Mouse (Mus musculus) liver (tissue): ENCODE data around the gene Hoxa11.

Experiments
- DNase-seq: peaks from one replicate; pipeline ENCODE4 v3.0.0-alpha.2; 2020; ENCODE audit warnings: mixed read lengths

Hoxa11 gene

DNA sequence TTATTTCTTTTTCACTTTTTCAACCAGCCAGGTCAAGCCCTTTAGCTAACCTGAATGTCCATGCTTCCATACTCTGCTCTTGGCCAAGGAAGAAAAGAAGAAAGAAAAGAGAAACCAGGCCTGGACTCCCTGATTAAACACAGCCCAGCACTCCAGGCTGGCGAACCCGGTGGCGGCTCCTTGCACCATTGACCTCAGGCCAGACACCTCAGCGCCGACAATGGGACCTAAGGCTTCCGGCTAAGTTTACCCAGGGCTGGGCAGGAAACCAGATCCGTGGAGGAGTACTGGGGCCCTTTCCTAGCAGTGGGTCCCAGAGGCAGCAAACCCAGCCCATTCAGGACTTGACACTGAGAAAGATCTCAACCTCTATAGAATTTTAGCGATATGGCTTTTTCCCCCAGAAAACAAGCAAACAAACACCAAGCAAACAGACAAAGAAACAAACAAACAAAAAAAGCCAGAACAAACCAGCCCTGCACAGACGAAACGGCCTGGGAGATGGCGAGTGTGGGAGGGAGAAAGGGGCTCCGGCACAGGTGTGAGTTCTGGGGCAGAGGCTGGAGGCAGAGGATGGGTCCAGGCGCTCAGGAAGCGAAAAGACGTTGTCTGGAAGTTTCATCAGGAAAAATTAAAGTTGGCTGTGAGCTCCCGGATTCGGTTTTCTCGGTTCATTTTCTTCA is 13.6 kb downstream of the Hoxa11 start:
- DNase-seq = no peak

DNA sequence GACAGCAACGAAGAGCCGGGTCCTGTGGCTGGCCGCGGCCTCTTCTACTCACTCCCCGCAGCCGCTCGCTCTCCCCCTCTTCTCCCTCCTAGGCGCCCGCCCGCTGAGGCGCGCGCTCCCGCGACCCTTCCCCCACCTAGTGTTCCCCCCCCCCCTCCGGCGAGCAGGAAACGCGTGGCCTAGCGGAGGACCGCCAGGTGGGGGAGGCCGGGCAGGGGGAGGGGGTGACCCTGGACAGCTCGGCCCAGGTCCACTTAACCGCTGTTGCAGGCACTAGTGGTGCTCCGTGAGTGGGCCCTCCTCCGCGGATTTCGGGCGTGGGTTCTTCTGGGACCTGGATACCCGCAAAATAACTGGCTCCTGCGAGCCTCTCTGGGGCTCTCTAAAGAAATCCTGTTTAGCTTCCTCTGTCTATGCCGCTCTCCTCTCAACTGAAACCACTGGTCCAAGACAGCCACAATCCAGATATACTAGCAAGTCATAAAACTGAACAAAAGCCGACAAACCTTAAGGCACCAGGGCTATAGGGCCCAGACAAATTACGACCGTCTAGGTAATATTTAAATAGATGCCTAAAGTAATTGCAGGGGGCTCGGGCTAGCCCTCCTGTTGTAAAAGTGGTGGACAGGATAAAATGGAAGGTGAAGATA is 15.0 kb downstream of the Hoxa11 start, which contains the start of gene Hoxa9:
Gene Hoxa9 (minus strand): TSS at position 574 of the 650 bp plus-strand sequence.
- no peak for DNase-seq

DNA sequence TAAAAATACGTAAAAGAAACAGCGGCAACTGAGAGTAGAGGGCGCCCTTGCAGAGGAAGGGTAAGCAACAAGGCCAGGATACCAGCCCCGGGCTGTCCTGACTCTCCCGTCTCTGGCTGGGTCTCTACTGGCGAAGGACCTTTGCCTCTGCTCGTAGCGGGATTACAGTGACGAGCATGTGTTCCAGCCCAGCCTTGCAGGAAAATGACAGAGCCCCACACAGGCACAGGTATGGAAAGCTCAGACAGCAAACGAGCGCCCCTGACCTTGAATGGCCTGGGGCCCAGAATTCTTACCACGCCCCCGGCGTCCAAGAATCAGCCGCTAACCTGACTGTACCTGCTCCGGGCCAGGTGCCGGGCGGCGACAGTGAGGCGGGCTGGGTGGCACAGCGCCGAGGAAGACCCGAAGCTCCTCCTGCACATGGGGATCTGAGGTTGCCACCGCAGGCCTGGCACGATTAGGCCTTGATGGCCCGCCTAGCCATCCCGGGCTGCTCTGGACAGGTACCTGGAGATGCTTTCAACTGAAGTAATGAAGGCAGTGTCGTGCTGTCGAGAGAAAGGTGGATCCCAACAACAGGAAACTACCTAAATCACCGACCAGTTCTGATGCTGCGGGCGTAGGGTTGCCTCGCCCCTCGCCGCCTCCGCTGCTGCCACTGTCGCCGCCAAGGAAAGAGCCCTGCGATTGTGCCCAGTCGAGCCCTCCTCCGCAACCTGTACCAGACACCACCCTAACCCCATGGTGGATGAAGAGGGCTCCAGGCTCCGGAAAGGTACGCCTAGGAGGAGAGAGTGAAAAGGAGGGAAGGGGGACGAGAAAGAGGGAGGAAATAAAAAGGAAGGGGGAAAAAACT is 15.8 kb downstream of the Hoxa11 start:
- no peak for DNase-seq

DNA sequence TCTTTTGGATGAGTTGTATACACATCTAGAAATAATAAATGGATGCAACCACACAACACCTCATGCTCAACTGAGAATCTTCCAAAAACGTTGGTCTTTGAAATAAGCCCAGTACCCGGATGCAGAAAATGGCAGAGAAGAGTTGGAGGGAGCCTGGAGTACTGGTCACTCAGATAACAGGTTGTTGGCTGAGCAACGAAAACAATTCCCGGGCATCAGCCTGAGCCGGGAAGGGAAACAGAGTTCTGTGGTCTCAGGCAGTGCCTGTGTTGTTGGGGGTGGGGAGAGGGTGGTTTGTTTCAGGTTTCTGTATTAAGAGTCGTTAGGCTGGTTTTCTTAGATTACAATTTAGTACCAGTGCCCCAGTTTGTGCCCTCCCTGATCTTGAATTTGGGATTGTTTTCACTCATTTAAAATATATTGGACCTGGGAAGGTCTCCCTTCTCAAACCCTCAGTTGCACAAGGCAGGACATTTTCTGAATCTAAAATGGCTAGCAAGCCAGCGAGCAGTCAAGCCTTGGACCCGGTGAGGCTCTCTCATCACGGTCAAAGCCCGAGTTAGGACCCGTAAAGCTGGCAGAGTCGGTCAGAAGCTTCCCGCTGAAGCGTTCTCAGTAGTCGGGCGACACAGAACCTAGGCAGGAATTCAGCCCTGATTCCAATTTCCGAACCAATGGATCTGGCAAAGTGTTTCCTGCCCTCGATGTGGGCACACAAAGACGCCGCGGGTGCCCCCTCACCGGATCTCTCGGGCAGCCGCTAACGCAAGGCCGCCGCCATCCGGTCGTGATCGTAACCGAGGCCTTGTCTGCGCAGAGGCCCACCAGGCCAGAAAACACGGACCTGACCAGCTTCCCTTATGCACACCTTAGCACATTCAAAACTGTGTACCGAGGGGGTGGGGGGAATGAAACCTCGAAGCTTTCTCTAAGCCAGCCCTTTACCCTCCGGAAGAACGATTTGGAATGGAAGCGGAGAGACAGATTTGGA is 16.8 kb downstream of the Hoxa11 start:
- DNase-seq = no peak

DNA sequence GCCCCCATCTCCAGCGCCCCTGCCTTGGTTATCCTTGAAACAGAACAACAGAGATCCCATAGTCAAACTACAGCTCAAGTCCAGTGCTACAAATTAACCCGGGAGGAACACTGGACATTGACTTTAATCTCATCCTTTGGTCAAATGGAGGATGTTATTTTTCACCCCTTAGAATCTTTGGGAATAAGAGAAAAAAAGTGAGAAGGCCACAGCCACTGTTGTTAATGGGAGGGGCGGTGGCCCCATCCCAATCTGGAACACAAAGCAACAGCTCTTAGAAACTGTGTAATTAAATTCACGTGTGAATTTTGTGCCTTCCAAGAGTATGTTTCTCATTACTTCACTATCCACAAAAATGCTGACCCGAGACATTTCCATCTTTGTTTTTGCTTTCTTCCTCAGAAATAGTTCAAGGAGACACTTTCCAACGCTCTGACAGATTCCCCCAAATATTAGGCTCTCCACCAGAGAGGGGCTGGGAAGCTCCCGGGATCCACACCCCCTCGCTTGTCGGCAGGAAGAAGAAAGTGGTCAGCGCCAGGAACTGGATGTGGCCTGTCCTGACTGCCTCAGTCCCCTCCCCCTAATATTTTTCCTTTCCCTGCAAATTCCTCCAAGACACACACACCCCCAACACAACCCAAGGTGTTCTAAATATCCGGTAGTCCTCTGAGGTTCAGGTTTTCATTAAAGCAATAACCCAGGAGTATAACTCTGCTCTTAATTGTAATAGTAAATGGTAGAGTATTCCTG is 18.0 kb downstream of the Hoxa11 start:
- DNase-seq = no peak

DNA sequence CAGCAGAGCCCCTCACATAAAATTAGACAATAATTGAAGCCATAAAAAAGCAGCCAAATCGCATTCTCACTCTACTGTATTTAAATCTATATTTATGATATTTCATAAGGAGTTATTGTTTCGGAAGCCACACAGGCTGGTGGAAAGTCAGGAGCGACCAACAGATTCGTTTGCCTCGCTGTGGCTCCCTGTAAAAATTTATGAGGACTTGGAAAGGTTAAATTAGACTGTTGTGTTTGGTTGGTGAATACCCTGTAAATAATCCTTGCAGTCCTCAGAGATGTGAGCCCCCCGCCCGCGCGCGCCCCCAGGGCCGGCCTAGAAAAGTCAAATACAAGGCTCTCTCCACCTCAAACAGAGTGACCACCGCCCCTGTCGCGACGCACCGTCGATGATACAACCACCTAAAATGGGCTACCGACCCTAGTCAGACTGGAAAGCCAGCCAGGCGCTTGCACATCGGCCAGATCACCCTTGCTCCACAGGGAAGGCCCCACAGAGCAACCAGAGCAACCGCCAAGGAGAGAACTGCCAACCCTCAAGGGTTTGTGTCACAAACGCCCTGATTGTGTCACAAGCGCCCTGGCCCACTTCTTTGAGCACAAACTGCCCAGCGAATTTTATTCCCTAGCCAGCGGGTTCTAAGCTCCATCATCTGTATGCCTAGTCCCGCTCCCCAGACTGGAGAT is 18.9 kb downstream of the Hoxa11 start:
- DNase-seq = no peak

DNA sequence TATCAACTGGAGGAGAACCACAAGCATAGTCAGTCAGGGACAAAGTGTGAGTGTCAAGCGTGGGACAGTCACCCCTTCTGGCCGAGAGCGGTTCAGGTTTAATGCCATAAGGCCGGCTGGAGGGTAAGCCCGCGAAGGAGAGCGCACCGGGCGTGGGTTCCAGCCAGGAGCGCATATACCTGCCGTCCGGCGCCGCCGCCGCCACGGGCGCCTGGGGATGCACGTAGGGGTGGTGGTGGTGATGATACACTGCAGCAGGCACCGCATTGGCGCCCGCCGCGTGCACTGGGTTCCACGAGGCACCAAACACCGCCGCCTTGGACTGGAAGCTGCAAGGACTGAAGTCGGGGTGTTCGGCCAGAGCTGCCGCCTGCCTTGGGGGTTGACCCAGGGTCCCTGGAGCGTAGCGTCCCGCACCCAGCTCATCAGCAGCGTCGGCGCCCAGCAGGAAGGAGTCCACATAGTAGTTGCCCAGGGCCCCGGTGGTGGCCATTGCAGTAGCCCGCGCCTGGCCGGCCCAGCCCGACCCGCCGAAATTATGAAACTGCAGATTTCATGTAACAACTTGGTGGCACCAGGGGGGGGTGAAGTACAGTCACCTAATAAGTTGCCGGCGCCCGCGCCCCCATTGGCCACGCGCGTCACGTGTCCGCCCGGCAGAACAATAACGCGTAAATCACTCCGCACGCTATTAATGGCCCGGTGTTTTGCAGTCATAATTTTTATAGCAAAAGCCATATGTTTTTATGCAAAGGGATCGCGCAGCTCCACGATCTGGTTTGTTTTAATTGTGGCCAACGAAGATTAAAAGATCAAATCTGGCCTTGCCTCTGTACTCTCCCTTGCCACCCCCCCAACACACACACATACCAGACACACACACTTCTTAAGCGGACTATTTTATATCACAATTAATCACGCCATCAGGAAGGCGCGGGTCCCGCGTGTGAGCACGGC is 19.7 kb downstream of the Hoxa11 start:
- peak; percentile 47 for DNase-seq

DNA sequence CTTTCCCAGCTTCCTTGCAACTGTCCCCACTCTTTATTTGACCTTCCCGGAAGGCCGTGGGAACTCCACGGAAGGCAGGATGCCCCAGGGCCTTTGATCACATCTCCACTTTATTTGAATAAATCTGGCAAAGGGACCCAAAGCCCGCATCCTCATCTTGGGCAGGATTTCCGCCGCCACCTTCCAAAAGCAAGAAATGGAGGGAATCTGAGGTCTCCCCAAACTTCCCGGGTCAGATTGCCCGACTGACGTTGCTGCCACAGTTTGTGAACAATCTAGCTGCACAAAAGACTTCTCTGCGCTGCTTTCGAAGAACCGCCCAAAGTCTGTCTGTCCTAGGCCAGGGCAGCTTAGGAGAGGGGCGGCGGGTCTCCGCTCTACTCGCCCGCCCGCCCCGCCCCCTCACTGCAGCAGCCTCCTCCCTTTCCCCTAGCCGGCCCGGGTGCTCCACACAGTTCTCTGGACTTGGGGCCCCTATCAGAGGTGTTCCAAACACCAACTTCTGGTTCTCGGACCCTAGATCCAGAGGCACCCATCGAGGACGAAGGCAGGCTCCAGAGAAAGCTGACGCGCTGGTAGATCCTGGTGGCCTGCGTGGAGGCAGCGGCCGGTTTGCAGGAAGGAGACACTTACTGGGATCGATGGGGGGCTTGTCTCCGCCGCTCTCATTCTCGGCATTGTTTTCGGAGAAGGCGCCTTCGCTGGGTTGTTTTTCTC is 20.6 kb downstream of the Hoxa11 start:
- DNase-seq = no peak

DNA sequence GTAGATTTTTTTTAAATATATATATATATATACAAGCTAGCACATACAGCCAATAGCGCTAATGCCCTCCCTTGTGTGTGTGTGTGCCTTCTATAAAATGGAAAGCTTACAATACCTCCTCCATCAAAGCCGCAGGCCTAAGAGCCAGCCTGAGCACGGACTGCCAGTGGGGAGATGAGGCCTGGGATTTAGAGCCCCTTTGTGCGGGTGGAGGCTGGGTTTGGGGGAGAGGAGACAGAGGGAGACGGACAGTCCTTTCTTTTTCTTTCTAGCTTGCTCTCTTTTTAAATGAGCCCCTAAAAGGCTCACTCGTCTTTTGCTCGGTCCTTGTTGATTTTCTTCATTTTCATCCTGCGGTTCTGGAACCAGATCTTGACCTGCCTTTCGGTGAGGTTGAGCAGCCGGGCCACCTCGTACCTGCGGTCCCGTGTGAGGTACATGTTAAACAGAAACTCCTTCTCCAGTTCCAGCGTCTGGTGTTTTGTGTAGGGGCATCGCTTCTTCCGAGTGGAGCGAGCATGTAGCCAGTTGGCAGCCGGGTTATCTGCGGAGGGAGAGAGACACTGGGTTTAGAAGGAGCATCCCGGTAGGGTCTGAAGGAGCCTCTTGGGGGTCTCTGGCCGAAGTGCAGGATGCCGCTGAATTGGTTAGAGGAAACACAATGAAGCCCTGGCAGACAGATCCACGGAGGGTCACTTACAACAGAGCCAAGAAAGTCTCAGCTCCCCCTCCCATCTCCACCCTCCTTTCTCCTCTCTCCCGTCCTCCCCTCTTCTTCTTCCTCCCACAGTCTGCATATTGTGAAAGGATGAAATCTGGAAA is 21.5 kb downstream of the Hoxa11 start:
- DNase-seq = no peak

DNA sequence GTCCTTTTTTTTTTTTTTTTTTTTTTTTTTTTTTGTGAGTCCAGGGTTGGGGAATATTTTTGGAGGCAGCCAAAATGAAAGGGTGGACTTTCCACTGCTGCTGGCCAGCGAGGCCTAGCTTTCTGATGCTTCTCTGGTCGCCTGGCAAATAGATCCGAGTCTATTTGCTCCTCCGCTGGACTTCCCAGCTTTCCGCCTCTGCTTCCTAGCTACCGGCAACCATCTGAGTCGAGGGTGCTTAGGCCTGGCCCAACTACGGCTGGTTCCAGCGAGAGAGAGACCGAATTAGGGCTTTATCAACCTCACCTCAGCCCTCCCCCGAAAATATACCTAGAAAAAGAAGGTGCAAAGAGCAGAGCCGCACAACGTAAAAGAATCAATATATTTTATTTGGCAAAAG is 22.9 kb downstream of the Hoxa11 start:
- DNase-seq = peak; percentile 2

DNA sequence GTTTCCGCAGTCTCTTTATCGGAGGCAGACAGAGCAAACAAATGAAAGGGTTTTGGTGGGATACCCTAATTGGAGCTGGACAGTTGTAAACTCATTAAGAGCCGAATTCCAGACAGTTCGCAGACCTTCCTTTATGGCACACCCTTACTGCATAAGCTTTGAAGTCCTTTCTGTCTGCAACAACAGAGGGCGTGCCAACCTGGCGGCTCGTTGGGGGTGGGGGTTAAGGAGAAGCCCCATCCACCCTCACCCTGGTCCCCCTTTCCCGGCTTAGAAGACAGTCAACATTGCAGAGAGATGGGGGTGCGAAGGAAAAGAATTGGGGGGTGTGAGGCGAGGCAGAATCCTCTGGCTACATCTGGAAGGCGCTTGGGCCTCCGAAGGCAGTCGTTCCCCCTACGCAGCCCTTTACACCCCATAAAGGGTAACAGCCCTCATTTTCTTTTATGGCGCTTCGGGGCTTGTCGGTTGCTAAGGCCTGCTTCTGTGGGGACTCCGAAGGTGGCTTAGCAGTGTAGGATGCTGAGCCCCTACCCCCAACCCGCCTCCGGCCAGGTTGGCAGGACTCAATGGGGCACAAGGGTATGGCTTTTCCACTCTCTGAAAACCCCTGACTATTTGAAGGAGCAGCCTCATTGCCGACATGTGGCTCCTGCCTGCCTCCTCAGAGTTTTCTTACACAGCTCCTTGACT is 23.5 kb downstream of the Hoxa11 start:
- peak; percentile 1 for DNase-seq

DNA sequence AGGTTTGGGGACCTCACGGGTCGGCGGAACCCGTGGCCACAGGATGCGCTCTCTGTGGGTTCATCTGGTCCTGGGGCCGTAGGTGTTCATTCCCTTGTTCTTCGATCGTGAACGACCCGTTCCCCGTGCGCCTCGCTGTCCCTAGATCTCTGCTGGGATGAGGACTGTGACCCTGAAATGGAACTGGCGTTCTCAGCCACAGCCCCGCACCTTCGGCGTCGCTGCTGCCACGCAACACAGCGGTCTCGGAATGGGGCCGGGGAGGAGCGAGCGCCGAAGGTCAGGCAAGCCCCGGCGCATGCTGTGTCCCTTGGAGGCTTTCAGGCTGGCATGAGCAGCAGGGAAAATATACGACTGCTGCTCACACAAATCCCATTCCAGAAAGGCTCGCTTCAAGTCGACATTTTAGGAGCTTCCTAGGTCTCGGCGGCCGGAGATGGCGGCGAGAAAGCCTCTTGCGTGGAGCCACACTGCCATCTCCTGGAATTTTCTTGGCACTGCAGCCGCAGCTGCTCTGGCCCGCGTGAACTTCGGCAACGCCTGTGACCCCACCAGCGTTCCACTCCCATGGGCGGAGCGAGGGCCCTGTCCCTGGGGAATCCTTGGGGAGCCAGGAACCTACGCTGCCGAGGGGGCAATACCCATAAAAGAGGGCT is 24.1 kb downstream of the Hoxa11 start, which contains the start of gene Hoxa7:
Gene Hoxa7 (minus strand): TSS at position 518 of the 656 bp plus-strand sequence.
- peak; percentile 73 for DNase-seq

DNA sequence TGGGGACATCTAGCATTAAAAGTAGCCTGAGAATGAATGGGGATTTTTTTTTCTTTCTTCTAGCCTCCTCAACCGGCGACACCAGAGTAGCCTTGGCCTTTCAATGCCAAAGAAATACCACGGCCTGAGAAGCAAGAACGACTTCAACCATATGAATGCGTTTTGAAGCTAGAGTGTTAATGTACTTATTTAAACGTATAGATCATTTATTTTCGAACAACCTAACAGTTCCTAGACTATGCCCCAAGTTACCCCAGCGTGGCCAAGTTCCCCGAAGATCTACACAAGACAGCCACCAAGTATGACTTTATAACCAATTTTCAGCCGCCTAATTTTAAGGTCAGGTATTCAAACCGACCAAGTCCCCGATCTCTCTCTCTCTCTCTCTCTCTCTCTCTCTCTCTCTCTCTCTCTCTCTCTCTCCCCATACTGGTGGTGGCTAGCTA is 24.7 kb downstream of the Hoxa11 start:
- DNase-seq = peak; percentile 0

DNA sequence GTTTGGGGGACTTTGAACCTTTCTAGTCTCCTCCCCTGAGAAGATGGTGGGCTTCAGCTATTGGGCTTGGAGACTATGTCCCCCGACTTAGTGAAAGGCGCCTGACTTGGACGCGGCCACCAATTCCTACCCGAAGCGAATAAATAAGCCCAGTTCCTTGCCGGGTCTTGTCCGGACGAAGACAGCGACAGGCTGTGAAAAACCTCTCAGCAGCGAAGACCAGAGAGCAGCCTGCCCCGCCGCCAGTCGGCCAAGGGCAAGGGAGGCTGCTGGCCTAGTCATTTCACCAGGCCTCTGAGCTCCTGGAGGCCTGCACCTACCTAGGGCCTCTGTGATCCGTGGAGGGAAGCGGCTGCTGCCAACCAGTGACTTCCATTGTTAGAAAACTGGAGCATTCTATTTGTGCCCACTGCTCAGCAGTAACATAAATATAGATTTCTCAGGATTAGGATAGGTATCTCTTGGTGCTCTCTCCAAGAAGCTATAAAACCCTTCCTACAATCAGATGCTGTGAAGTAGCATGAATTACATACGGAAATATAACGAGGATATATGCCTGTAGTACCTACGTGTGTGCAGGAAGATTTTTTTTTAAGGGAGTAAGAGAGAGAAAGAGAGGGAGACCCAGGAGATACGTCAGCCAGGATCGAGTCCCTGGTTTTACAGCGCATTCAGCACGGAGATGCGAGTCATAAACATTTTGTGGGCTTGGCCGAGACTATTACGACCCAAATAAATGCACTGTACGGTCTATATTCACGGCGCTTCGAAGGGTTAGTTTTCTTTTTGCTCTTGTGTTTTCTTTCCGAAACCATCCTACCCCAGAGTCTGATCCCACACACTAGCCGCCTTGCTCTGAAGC is 25.4 kb downstream of the Hoxa11 start:
- peak; percentile 10 for DNase-seq

DNA sequence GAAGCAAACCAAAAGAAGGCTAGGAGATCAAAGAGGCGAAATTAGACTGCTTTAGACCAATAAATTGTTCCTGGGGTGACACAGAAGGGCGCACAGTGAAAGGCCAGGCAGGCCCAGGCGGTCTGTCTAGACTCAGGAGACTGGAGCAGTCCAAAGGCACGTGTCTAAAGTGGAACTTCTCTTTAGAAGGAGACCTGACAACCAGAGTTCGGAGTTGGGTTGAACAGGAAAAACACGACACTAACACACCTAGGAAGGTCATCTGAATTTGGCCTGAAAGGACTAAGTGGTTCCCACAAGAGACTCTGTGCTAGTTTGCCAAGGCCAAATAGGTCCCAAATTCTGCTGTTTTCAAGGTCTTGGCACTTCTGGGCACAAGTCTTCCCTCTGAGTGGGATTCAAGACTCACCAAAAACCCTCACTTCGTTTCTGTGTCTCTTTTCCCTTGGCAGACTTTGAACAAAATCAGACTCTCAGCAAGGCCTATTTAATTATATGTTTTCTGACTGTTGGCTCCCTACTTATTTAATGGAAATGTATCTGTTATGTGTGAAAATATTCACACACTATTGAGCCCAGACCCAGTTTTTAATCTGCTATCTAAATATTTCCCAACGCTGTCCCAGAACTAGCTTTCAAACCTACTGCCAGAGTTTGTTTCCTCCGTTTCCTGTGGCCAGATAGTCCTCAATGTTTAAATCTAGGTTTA is 26.2 kb downstream of the Hoxa11 start:
- DNase-seq = peak; percentile 3
